In genomic region chr10:117063254-117064021, GRCm38 (mm10) we compare ENCODE assay signal across 7 mouse cellular contexts. TPM values are rescaled to one million over a fixed set of nuclear protein-coding genes. Genes with fewer than 3 reads are reported as not detected.
DNase-seq lines count a peak whose midpoint lies in the region; ATAC-seq lines count a peak whose summit lies in the region.

Cct2 (minus strand) TSS chr10:117063814.

- H3K9ac ChIP-seq in embryonic facial prominence, embryonic 11.5 days (replicated peaks; ENCODE audit: low read length) = peak within 1 kb of the TSS; percentile 76
- peak within 1 kb of the TSS; percentile 89 for H3K9ac ChIP-seq in limb, embryonic 11.5 days (ENCODE audit: low read length)
- peak within 1 kb of the TSS; percentile 70 for H3K9ac ChIP-seq in midbrain, embryonic 14.5 days (replicated peaks; ENCODE audit: low read length)

- H3K27me3 ChIP-seq in embryonic facial prominence, embryonic 11.5 days (ENCODE audit: control insufficient read depth, insufficient read depth, low read length) = no peaks in the 10 kb centered on the region
- H3K27me3 ChIP-seq in limb, embryonic 11.5 days (ENCODE audit: control insufficient read depth, insufficient read depth, low read length) = no peaks in the 10 kb centered on the region
- H3K27me3 ChIP-seq in midbrain, embryonic 14.5 days (ENCODE audit: control insufficient read depth, insufficient read depth, low read length) = no peaks in the 10 kb centered on the region

- H3K9me3 ChIP-seq in embryonic facial prominence, embryonic 11.5 days (replicated peaks; ENCODE audit: control insufficient read depth, low read length) = no peaks in the 10 kb centered on the region
- H3K9me3 ChIP-seq in limb, embryonic 11.5 days (ENCODE audit: control insufficient read depth, low read length) = no peaks in the 10 kb centered on the region
- no peaks in the 10 kb centered on the region for H3K9me3 ChIP-seq in midbrain, embryonic 14.5 days (ENCODE audit: control insufficient read depth, low read length)

- peaks cover 7% of the 10 kb centered on the region for H3K36me3 ChIP-seq in embryonic facial prominence, embryonic 11.5 days (replicated peaks; ENCODE audit: control insufficient read depth, insufficient read depth, low read depth, low read length)
- H3K36me3 ChIP-seq in limb, embryonic 11.5 days (ENCODE audit: control insufficient read depth, insufficient read depth, low read length) = peaks cover 21% of the 10 kb centered on the region
- H3K36me3 ChIP-seq in midbrain, embryonic 14.5 days (ENCODE audit: control insufficient read depth, insufficient read depth, low read length) = peaks cover 37% of the 10 kb centered on the region

- WGBS in embryonic facial prominence, embryonic 11.5 days = under 1% methylated on average over 65 of the region's 68 CpGs
- under 1% methylated on average over 67 of the region's 68 CpGs for WGBS in limb, embryonic 11.5 days
- WGBS in midbrain, embryonic 14.5 days = under 1% methylated on average over 68 of the region's 68 CpGs

- H3K27ac ChIP-seq in embryonic facial prominence, embryonic 11.5 days (replicated peaks; ENCODE audit: low read depth, low read length) = no peak within 1 kb of the TSS
- H3K27ac ChIP-seq in limb, embryonic 11.5 days (replicated peaks; ENCODE audit: low read depth, low read length) = peak within 1 kb of the TSS; percentile 86
- H3K27ac ChIP-seq in midbrain, embryonic 14.5 days (replicated peaks; ENCODE audit: low read depth, low read length) = peak within 1 kb of the TSS; percentile 84

- H3K4me1 ChIP-seq in embryonic facial prominence, embryonic 11.5 days (ENCODE audit: control insufficient read depth, insufficient read depth, low read length) = no peaks in the 10 kb centered on the region
- no peaks in the 10 kb centered on the region for H3K4me1 ChIP-seq in limb, embryonic 11.5 days (ENCODE audit: control insufficient read depth, insufficient read depth, low read length)
- H3K4me1 ChIP-seq in midbrain, embryonic 14.5 days (ENCODE audit: control insufficient read depth, insufficient read depth, low read length) = 0 out of 2 replicates have a peak, but pooled peaks cover 4% of the 10 kb centered on the region

- peak; percentile 95 for DNase-seq in adrenal gland, postnatal 14 days
- DNase-seq in embryonic facial prominence, embryonic 11.5 days (ENCODE audit: low spot score) = peak; percentile 98
- DNase-seq in heart, adult 11 months = peak; percentile 98
- peak; percentile 92 for DNase-seq in kidney, adult 18-20 months
- DNase-seq in limb, embryonic 11.5 days (ENCODE audit: low spot score) = peak; percentile 97
- DNase-seq in midbrain, embryonic 14.5 days = peak; percentile 100
- peak; percentile 83 to 90 for DNase-seq in spleen, adult 18-20 months

- H3K4me2 ChIP-seq in embryonic facial prominence, embryonic 11.5 days (ENCODE audit: low read depth, low read length) = peak within 1 kb of the TSS; percentile 61
- H3K4me2 ChIP-seq in limb, embryonic 11.5 days (ENCODE audit: low read depth, severe bottlenecking) = peak within 1 kb of the TSS; percentile 77
- peak within 1 kb of the TSS; percentile 93 for H3K4me2 ChIP-seq in midbrain, embryonic 14.5 days (ENCODE audit: low read length)

- peak; percentile 89 for ATAC-seq in embryonic facial prominence, embryonic 11.5 days (replicated peaks; ENCODE audit: insufficient number of reproducible peaks, low FRiP score, low TSS enrichment, low read depth)
- ATAC-seq in limb, embryonic 11.5 days (ENCODE audit: insufficient number of reproducible peaks, low FRiP score, low TSS enrichment, low read depth) = peak; percentile 92
- peak; percentile 95 for ATAC-seq in midbrain, embryonic 14.5 days (ENCODE audit: low FRiP score, low TSS enrichment)

- peak within 1 kb of the TSS; percentile 64 for H3K4me3 ChIP-seq in embryonic facial prominence, embryonic 11.5 days (ENCODE audit: low read depth, low read length)
- peak within 1 kb of the TSS; percentile 98 for H3K4me3 ChIP-seq in limb, embryonic 11.5 days (ENCODE audit: low read depth, low read length)
- peak within 1 kb of the TSS; percentile 99 for H3K4me3 ChIP-seq in midbrain, embryonic 14.5 days (replicated peaks; ENCODE audit: low read depth, low read length)

RNA-seq across cellular contexts. Expression of gene Cct2, which starts in this region (rescaled TPM):
- 224 and 240 TPM in 2 replicates for total RNA-seq in adrenal gland, postnatal 14 days (2021)
- polyA plus RNA-seq in embryonic facial prominence, embryonic 11.5 days (2014; fragmentation: Nextera tagmentation; extraction: Ambion mirVana) = 379 and 384 TPM in 2 replicates
- 360 and 362 TPM in 2 replicates for polyA plus RNA-seq in limb, embryonic 11.5 days (2014; fragmentation: Nextera tagmentation; extraction: Ambion mirVana)
- 255 and 277 TPM in 2 replicates for polyA plus RNA-seq in midbrain, embryonic 14.5 days (2014; fragmentation: Nextera tagmentation; extraction: Ambion mirVana)
